25 mouse cellular contexts compared by ENCODE assay signal in the genomic region with DNA sequence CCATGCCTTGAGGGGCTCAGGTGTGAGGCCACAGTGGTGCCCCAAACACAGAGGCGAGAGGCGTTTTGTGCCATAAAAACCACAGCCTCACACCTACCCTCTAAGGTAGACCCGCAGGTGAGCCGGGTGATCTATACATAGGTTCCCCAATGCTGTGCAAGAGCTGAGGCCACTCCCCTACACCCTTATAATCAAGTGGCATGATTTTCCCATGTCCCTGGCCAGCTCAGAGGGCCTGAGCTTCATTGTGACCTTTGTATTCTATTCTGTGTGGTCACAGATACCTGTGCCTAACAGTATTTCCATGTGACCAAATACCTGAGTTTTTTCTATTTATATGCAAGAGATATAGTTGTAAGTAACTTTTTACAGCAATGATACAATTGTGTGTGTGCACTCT. TPM values are rescaled to one million over a fixed set of nuclear protein-coding genes. Genes with fewer than 3 reads are reported as not detected.
A peak's percentile ranks its signal among the peaks of the same experiment; 100 is the strongest.
DNase-seq lines count a peak whose midpoint lies in the region; ATAC-seq lines count a peak whose summit lies in the region.
"Had no signal": no experiment of that assay in that cellular context is flagged by ENCODE, and none has a peak within 500 bp of the region (broad histone marks: within the 10 kb centered on the region; RNA-seq: fewer than 3 reads in every experiment).

No protein-coding gene starts in this region.

- H3K27ac ChIP-seq in liver, embryonic 11.5 days (ENCODE audit: low read depth, low read length), result no peak overlapping the region
- no peak overlapping the region for H3K27ac ChIP-seq in liver, embryonic 12.5 days
- no peak overlapping the region for H3K27ac ChIP-seq in midbrain, embryonic 15.5 days
- no peak overlapping the region for H3K27ac ChIP-seq in midbrain, embryonic 14.5 days (replicated peaks; ENCODE audit: low read depth, low read length)
- H3K27ac ChIP-seq in intestine, embryonic 16.5 days (ENCODE audit: low read length), result no peak overlapping the region
- no peak overlapping the region for H3K27ac ChIP-seq in limb, embryonic 12.5 days
- H3K27ac ChIP-seq: embryonic facial prominence, embryonic 12.5 days; forebrain, embryonic 12.5 days; heart, adult 2 months; heart, embryonic 13.5 days; hindbrain, embryonic 12.5 days had no signal

- no peaks in the 10 kb centered on the region for H3K27me3 ChIP-seq in liver, embryonic 11.5 days (replicated peaks; ENCODE audit: control insufficient read depth, insufficient read depth, low read length)
- no peaks in the 10 kb centered on the region for H3K27me3 ChIP-seq in liver, embryonic 12.5 days (replicated peaks)
- H3K27me3 ChIP-seq in midbrain, embryonic 15.5 days (replicated peaks), result no peaks in the 10 kb centered on the region
- no peaks in the 10 kb centered on the region for H3K27me3 ChIP-seq in midbrain, embryonic 14.5 days (ENCODE audit: control insufficient read depth, insufficient read depth, low read length)
- no peaks in the 10 kb centered on the region for H3K27me3 ChIP-seq in intestine, embryonic 16.5 days (replicated peaks; ENCODE audit: control insufficient read depth, insufficient read depth, low read length)
- no peaks in the 10 kb centered on the region for H3K27me3 ChIP-seq in limb, embryonic 12.5 days
- H3K27me3 ChIP-seq: embryonic facial prominence, embryonic 12.5 days; forebrain, embryonic 12.5 days; heart, embryonic 13.5 days; hindbrain, embryonic 12.5 days; megakaryocyte, embryonic 14.5 days had no signal

- H3K4me2 ChIP-seq in liver, embryonic 11.5 days, result no peak overlapping the region
- no peak overlapping the region for H3K4me2 ChIP-seq in liver, embryonic 12.5 days
- H3K4me2 ChIP-seq in midbrain, embryonic 15.5 days, result no peak overlapping the region
- no peak overlapping the region for H3K4me2 ChIP-seq in midbrain, embryonic 14.5 days (ENCODE audit: low read length)
- no peak overlapping the region for H3K4me2 ChIP-seq in intestine, embryonic 16.5 days (ENCODE audit: low read depth, low read length)
- H3K4me2 ChIP-seq in limb, embryonic 12.5 days, result no peak overlapping the region
- H3K4me2 ChIP-seq: embryonic facial prominence, embryonic 12.5 days; forebrain, embryonic 12.5 days; heart, embryonic 13.5 days; hindbrain, embryonic 12.5 days had no signal

- no peak overlapping the region for H3K9ac ChIP-seq in liver, embryonic 11.5 days (ENCODE audit: low read depth, low read length)
- no peak overlapping the region for H3K9ac ChIP-seq in liver, embryonic 12.5 days
- H3K9ac ChIP-seq in midbrain, embryonic 15.5 days, result no peak overlapping the region
- H3K9ac ChIP-seq in midbrain, embryonic 14.5 days (replicated peaks; ENCODE audit: low read length), result no peak overlapping the region
- no peak overlapping the region for H3K9ac ChIP-seq in intestine, embryonic 16.5 days (ENCODE audit: low read depth, low read length)
- no peak overlapping the region for H3K9ac ChIP-seq in limb, embryonic 12.5 days (replicated peaks)
- H3K9ac ChIP-seq: embryonic facial prominence, embryonic 12.5 days; forebrain, embryonic 12.5 days; heart, embryonic 13.5 days; hindbrain, embryonic 12.5 days had no signal

- H3K36me3 ChIP-seq in liver, embryonic 11.5 days (ENCODE audit: control insufficient read depth, insufficient read depth, low read length), result no peaks in the 10 kb centered on the region
- H3K36me3 ChIP-seq in liver, embryonic 12.5 days, result peaks cover 66% of the 10 kb centered on the region
- 0 out of 2 replicates have a peak, but pooled peaks cover 4% of the 10 kb centered on the region for H3K36me3 ChIP-seq in midbrain, embryonic 15.5 days (replicated peaks)
- peaks cover 3% of the 10 kb centered on the region; the same call in 1 of the 2 replicates for H3K36me3 ChIP-seq in midbrain, embryonic 14.5 days (ENCODE audit: control insufficient read depth, insufficient read depth, low read length)
- no peaks in the 10 kb centered on the region for H3K36me3 ChIP-seq in intestine, embryonic 16.5 days (ENCODE audit: control insufficient read depth, insufficient read depth, low read length)
- H3K36me3 ChIP-seq in limb, embryonic 12.5 days, result peaks cover 9% of the 10 kb centered on the region; the same call in 1 of the 2 replicates
- H3K36me3 ChIP-seq: embryonic facial prominence, embryonic 12.5 days had no signal

- ATAC-seq in liver, embryonic 11.5 days (replicated peaks; ENCODE audit: low FRiP score), result 0 out of 2 replicates have a peak, but pooled peaks have one; percentile 13
- no peak for ATAC-seq in liver, embryonic 12.5 days
- ATAC-seq in midbrain, embryonic 15.5 days (replicated peaks), result peak; percentile 41; the same call in 1 of the 2 replicates
- ATAC-seq in midbrain, embryonic 14.5 days (ENCODE audit: low FRiP score, low TSS enrichment), result no peak
- peak; percentile 73 for ATAC-seq in intestine, embryonic 16.5 days
- ATAC-seq in limb, embryonic 12.5 days (ENCODE audit: insufficient number of reproducible peaks, insufficient read depth, low FRiP score, low TSS enrichment, low read depth), result peak; percentile 42; the same call in 1 of the 2 replicates

- WGBS in liver, embryonic 11.5 days, result 90% methylated on average over 4 of the region's 4 CpGs
- WGBS in liver, embryonic 12.5 days (ENCODE audit: insufficient replicate concordance), result 95% methylated on average over 4 of the region's 4 CpGs
- WGBS in midbrain, embryonic 15.5 days, result 98% methylated on average over 4 of the region's 4 CpGs
- 97% methylated on average over 4 of the region's 4 CpGs for WGBS in midbrain, embryonic 14.5 days
- 87% methylated on average over 4 of the region's 4 CpGs for WGBS in intestine, embryonic 16.5 days
- WGBS in limb, embryonic 12.5 days, result 84% methylated on average over 4 of the region's 4 CpGs

- peaks cover 7% of the 10 kb centered on the region for H3K4me1 ChIP-seq in liver, embryonic 11.5 days (replicated peaks; ENCODE audit: control insufficient read depth, insufficient read depth, low read length)
- H3K4me1 ChIP-seq in liver, embryonic 12.5 days, result peaks cover 25% of the 10 kb centered on the region
- no peaks in the 10 kb centered on the region for H3K4me1 ChIP-seq in midbrain, embryonic 15.5 days
- H3K4me1 ChIP-seq in midbrain, embryonic 14.5 days (ENCODE audit: control insufficient read depth, insufficient read depth, low read length), result no peaks in the 10 kb centered on the region
- no peaks in the 10 kb centered on the region; the same call in 1 of the 2 replicates for H3K4me1 ChIP-seq in intestine, embryonic 16.5 days (ENCODE audit: control insufficient read depth, insufficient read depth, low read length)
- H3K4me1 ChIP-seq in limb, embryonic 12.5 days (replicated peaks), result no peaks in the 10 kb centered on the region
- H3K4me1 ChIP-seq: embryonic facial prominence, embryonic 12.5 days; forebrain, embryonic 12.5 days; hindbrain, embryonic 12.5 days had no signal

- H3K9me3 ChIP-seq in liver, embryonic 11.5 days (ENCODE audit: control insufficient read depth, low read length), result no peaks in the 10 kb centered on the region
- no peaks in the 10 kb centered on the region for H3K9me3 ChIP-seq in liver, embryonic 12.5 days (replicated peaks)
- no peaks in the 10 kb centered on the region for H3K9me3 ChIP-seq in midbrain, embryonic 15.5 days
- H3K9me3 ChIP-seq in midbrain, embryonic 14.5 days (ENCODE audit: control insufficient read depth, low read length), result no peaks in the 10 kb centered on the region
- H3K9me3 ChIP-seq in intestine, embryonic 16.5 days (ENCODE audit: control insufficient read depth, low read length), result no peaks in the 10 kb centered on the region
- no peaks in the 10 kb centered on the region for H3K9me3 ChIP-seq in limb, embryonic 12.5 days
- H3K9me3 ChIP-seq: embryonic facial prominence, embryonic 12.5 days; forebrain, embryonic 12.5 days; heart, embryonic 13.5 days; hindbrain, embryonic 12.5 days; megakaryocyte, embryonic 14.5 days had no signal

- no peak for DNase-seq in liver, embryonic 11.5 days (ENCODE audit: low spot score)
- no peak for DNase-seq in midbrain, embryonic 14.5 days
- DNase-seq in spleen, postnatal 10 days (ENCODE audit: low spot score in 2 of 2), result no peak
- DNase-seq in layer of hippocampus, postnatal 36 days, result no peak
- DNase-seq: adrenal gland, adult 2 months; cerebellum, adult 11-12 months; cerebellum, postnatal 10 days; gastrocnemius, postnatal 25 days; heart, adult 2 months; heart, postnatal 14 days; kidney, postnatal 36 days; thymus, postnatal 14 days had no signal

- H3K4me3 ChIP-seq in liver, embryonic 11.5 days (ENCODE audit: low read depth, low read length), result no peak overlapping the region
- no peak overlapping the region for H3K4me3 ChIP-seq in liver, embryonic 12.5 days
- H3K4me3 ChIP-seq in midbrain, embryonic 15.5 days, result no peak overlapping the region
- H3K4me3 ChIP-seq in midbrain, embryonic 14.5 days (replicated peaks; ENCODE audit: low read depth, low read length), result no peak overlapping the region
- no peak overlapping the region for H3K4me3 ChIP-seq in intestine, embryonic 16.5 days (ENCODE audit: low read length)
- H3K4me3 ChIP-seq in limb, embryonic 12.5 days (replicated peaks), result no peak overlapping the region
- H3K4me3 ChIP-seq: embryonic facial prominence, embryonic 12.5 days; erythroblast, embryonic 14.5 days; forebrain, embryonic 12.5 days; heart, adult 2 months; heart, embryonic 13.5 days; hindbrain, embryonic 12.5 days; megakaryocyte, embryonic 14.5 days had no signal

RNA-seq across cellular contexts. Expression of a gene that starts 21.1 kb away (rescaled TPM):
- 47.6 and 58.7 TPM in 2 replicates for polyA plus RNA-seq in liver, embryonic 11.5 days (2014; fragmentation: Nextera tagmentation; extraction: Ambion mirVana)
- 76.7 and 78.3 TPM in 2 replicates for polyA plus RNA-seq in liver, embryonic 12.5 days (2016; fragmentation: Nextera tagmentation; extraction: Ambion mirVana)
- polyA plus RNA-seq in midbrain, embryonic 15.5 days (2015; fragmentation: Nextera tagmentation; extraction: Ambion mirVana), result 25.2 and 28.3 TPM in 2 replicates
- polyA plus RNA-seq in midbrain, embryonic 14.5 days (2014; fragmentation: Nextera tagmentation; extraction: Ambion mirVana), result 32.4 and 43.7 TPM in 2 replicates
- 14.1 and 31.8 TPM in 2 replicates for polyA plus RNA-seq in intestine, embryonic 16.5 days (2015; fragmentation: Nextera tagmentation; extraction: Ambion mirVana)
- polyA plus RNA-seq in limb, embryonic 12.5 days (2016; fragmentation: Nextera tagmentation; extraction: Ambion mirVana), result 35.9 and 37.6 TPM in 2 replicates
- total RNA-seq in layer of hippocampus, postnatal 36 days (2021), result 10 to 100 TPM; 80.0 to 80.4 TPM

RNA-seq across cellular contexts. Expression of a gene that starts 52.7 kb away (rescaled TPM):
- polyA plus RNA-seq in liver, embryonic 11.5 days (2014; fragmentation: Nextera tagmentation; extraction: Ambion mirVana), result not detected in 2 replicates
- 0.46 TPM in 1 of 2 replicates, not detected in the other for polyA plus RNA-seq in liver, embryonic 12.5 days (2016; fragmentation: Nextera tagmentation; extraction: Ambion mirVana)
- 0.43 TPM in 1 of 2 replicates, not detected in the other for polyA plus RNA-seq in midbrain, embryonic 15.5 days (2015; fragmentation: Nextera tagmentation; extraction: Ambion mirVana)
- 0.46 and 0.66 TPM in 2 replicates for polyA plus RNA-seq in midbrain, embryonic 14.5 days (2014; fragmentation: Nextera tagmentation; extraction: Ambion mirVana)
- polyA plus RNA-seq in intestine, embryonic 16.5 days (2015; fragmentation: Nextera tagmentation; extraction: Ambion mirVana), result not detected in 2 replicates
- not detected in 2 replicates for polyA plus RNA-seq in limb, embryonic 12.5 days (2016; fragmentation: Nextera tagmentation; extraction: Ambion mirVana)
- total RNA-seq in layer of hippocampus, postnatal 36 days (2021), result under 1 TPM in 1 of 2 experiments, not detected in 1; 0.60 TPM
- total RNA-seq: adrenal gland, adult 2 months; gastrocnemius, postnatal 25 days; heart, adult 2 months; heart, postnatal 14 days; neutrophil, adult 5-6 weeks had no signal
- polyA plus RNA-seq: embryonic facial prominence, embryonic 12.5 days; forebrain, embryonic 12.5 days; intestine, embryonic 14.5 days; kidney, embryonic 14.5 days had no signal

Comparison
In these comparisons a context has a peak if more than half of its experiments do, and no peak if none do; other contexts are left out.
1. ATAC-seq: peak in liver, embryonic 11.5 days (single experiment), midbrain, embryonic 15.5 days (single experiment), intestine, embryonic 16.5 days (single experiment) and limb, embryonic 12.5 days (single experiment); none in liver, embryonic 12.5 days (single experiment) and midbrain, embryonic 14.5 days (single experiment).